ENCODE assay signal across 13 mouse cellular contexts in genomic region chr6:91347721-91348120, GRCm38 (mm10).
DNase-seq lines count a peak whose midpoint lies in the region; ATAC-seq and TF ChIP-seq lines count a peak whose summit lies in the region.
"Had no signal": no experiment of that assay in that cellular context is flagged by ENCODE, and none has a peak within 500 bp of the region (broad histone marks: within the 10 kb centered on the region; RNA-seq: fewer than 3 reads in every experiment).

No protein-coding gene starts in this region.

- no peaks in the 10 kb centered on the region for H3K36me3 ChIP-seq in hindbrain, embryonic 10.5 days
- no peaks in the 10 kb centered on the region for H3K36me3 ChIP-seq in midbrain, postnatal 0 days (ENCODE audit: insufficient read depth, low read length)
- H3K36me3 ChIP-seq: limb, embryonic 12.5 days had no signal

- H3K4me2 ChIP-seq in midbrain, postnatal 0 days (ENCODE audit: low read depth, low read length, poor library complexity, severe bottlenecking): no peak overlapping the region
- H3K4me2 ChIP-seq: limb, embryonic 12.5 days had no signal

- H3K27ac ChIP-seq in left cerebral cortex, adult 2 months: peak overlapping the region; percentile 21; the same call in 1 of the 2 replicates
- 0 out of 2 replicates have a peak overlapping the region, but pooled peaks have one; percentile 11 for H3K27ac ChIP-seq in cortical plate, adult 2 months (ENCODE audit: insufficient read depth, low read length)
- H3K27ac ChIP-seq in hindbrain, embryonic 10.5 days: peak overlapping the region; percentile 88
- peak overlapping the region; percentile 75 for H3K27ac ChIP-seq in midbrain, postnatal 0 days (ENCODE audit: low read depth, low read length)
- H3K27ac ChIP-seq: gastrocnemius, adult 2 months; limb, embryonic 12.5 days had no signal

- peaks cover 29% of the 10 kb centered on the region for H3K27me3 ChIP-seq in hindbrain, embryonic 10.5 days (ENCODE audit: insufficient read depth, poor library complexity, severe bottlenecking)
- no peaks in the 10 kb centered on the region for H3K27me3 ChIP-seq in midbrain, postnatal 0 days (ENCODE audit: insufficient read depth, low read length)

- intact Hi-C loops in left cerebral cortex, adult 2 months (cut with DNase I): loop anchor here (2.0 to 5.0 kb wide), 3 partner anchors 45 to 63 kb away; partner anchors contain the start of gene Wnt7a
- intact Hi-C loops in left cerebral cortex, postnatal 36 days (cut with DNase I): loop anchor here (5.0 kb wide), 1 partner anchor 60 kb away; no protein-coding TSS in a partner anchor
- intact Hi-C loops in gastrocnemius, postnatal 14 days (cut with DNase I; ENCODE audit: low total_unique reads): no loop called here

- H3K4me1 ChIP-seq in cortical plate, adult 2 months (ENCODE audit: control insufficient read depth, insufficient read depth, low read length): peaks cover 5% of the 10 kb centered on the region; the same call in 1 of the 2 replicates
- peaks cover 75% of the 10 kb centered on the region for H3K4me1 ChIP-seq in hindbrain, embryonic 10.5 days (replicated peaks)
- H3K4me1 ChIP-seq in midbrain, postnatal 0 days (ENCODE audit: insufficient read depth, low read length): peaks cover 22% of the 10 kb centered on the region; the same call in 1 of the 2 replicates

- ATAC-seq in midbrain, postnatal 0 days (ENCODE audit: low FRiP score): peak; percentile 77
- ATAC-seq: CD4-positive, CD25-positive, alpha-beta regulatory T cell, adult 4 months had no signal

- H3K4me3 ChIP-seq in left cerebral cortex, adult 2 months: no peak overlapping the region
- no peak overlapping the region for H3K4me3 ChIP-seq in cortical plate, adult 2 months (ENCODE audit: insufficient read depth, low read length)
- H3K4me3 ChIP-seq in hindbrain, embryonic 10.5 days: no peak overlapping the region
- no peak overlapping the region for H3K4me3 ChIP-seq in midbrain, postnatal 0 days (ENCODE audit: low read depth, low read length)
- H3K4me3 ChIP-seq: gastrocnemius, adult 2 months; limb, embryonic 12.5 days had no signal

- no peak overlapping the region for H3K9ac ChIP-seq in midbrain, postnatal 0 days (replicated peaks; ENCODE audit: low read length, poor library complexity, severe bottlenecking)
- H3K9ac ChIP-seq: limb, embryonic 12.5 days had no signal

- 0 out of 2 replicates have a peak, but pooled peaks have one; percentile 29 for TF ChIP-seq POLR2A in cortical plate, adult 2 months (IDR thresholded peaks at IDR 0.05; ENCODE audit: extremely low read depth, insufficient read depth, low read length)

- WGBS in hindbrain, embryonic 10.5 days: 10% methylated on average over 7 of the region's 7 CpGs
- 3% methylated on average over 7 of the region's 7 CpGs for WGBS in midbrain, postnatal 0 days

- peak in 1 of 2 experiments; percentile 26 for DNase-seq in left cerebral cortex, adult 2 months (ENCODE audit: extremely low spot score in 1 of 2, low spot score in 2 of 2)
- no peak for DNase-seq in left cerebral cortex, postnatal 36 days (ENCODE audit: low spot score in 2 of 2)
- peak; percentile 66 for DNase-seq in hindbrain, embryonic 10.5 days (ENCODE audit: low spot score)
- DNase-seq in midbrain, postnatal 0 days (ENCODE audit: low spot score): peak; percentile 79
- no peak for DNase-seq in adrenal gland, adult 18-20 months (ENCODE audit: low spot score in 2 of 2)
- no peak for DNase-seq in spleen, adult 12 weeks (ENCODE audit: low spot score)
- DNase-seq in gastrocnemius, postnatal 14 days: no peak
- DNase-seq: cerebellum, adult 9-11 months; gastrocnemius, adult 2 months; thymus, postnatal 4 days had no signal

- H3K9me3 ChIP-seq in hindbrain, embryonic 10.5 days: no peaks in the 10 kb centered on the region
- no peaks in the 10 kb centered on the region for H3K9me3 ChIP-seq in midbrain, postnatal 0 days (ENCODE audit: low read length)
- H3K9me3 ChIP-seq: limb, embryonic 12.5 days had no signal

- no peak for TF ChIP-seq CTCF in left cerebral cortex, adult 2 months (IDR thresholded peaks at IDR 0.05)
- TF ChIP-seq CTCF in cortical plate, adult 2 months (IDR thresholded peaks at IDR 0.05; ENCODE audit: extremely low read depth, insufficient read depth, low read length): no peak
- no peak for TF ChIP-seq CTCF in midbrain, postnatal 0 days (IDR thresholded peaks at IDR 0.05)

Comparison
In these comparisons a context has a peak if more than half of its experiments do, and no peak if none do; other contexts are left out.
1. DNase-seq: peak in hindbrain, embryonic 10.5 days (single experiment) and midbrain, postnatal 0 days (single experiment); none in left cerebral cortex, postnatal 36 days (0 of 2), adrenal gland, adult 18-20 months (0 of 2), spleen, adult 12 weeks (single experiment) and gastrocnemius, postnatal 14 days (single experiment).
2. H3K27ac ChIP-seq: peak in every context shown above with its lines; median percentile 88 in hindbrain, embryonic 10.5 days; 75 in midbrain, postnatal 0 days; 21 in left cerebral cortex, adult 2 months; 11 in cortical plate, adult 2 months.